Mouse (Mus musculus): ENCODE measurements around the gene Atp6v1e2. TPM values are rescaled to one million over a fixed set of nuclear protein-coding genes. Genes with fewer than 3 reads are reported as not detected.

The Atp6v1e2 gene
- polyA plus RNA-seq, 1 experiment, result not detected

- Histone ChIP-seq H3K4me3 (ENCODE audit: insufficient read depth, low read depth, low read length) (no peak overlapping the region), H3K4me1 (ENCODE audit: control insufficient read depth, insufficient read depth, insufficient read length, low read length) (no peaks in the 10 kb centered on the region), H3K27ac (replicated peaks; ENCODE audit: low read depth, low read length) (no peak overlapping the region)
These were observed 32.2 kb downstream of the Atp6v1e2 start for GRCm38 (mm10) chr17:86915540-86915939.

- Histone ChIP-seq H3K27ac (replicated peaks; ENCODE audit: low read depth, low read length) (no peak overlapping the region), H3K4me3 (ENCODE audit: insufficient read depth, low read depth, low read length) (no peak overlapping the region), H3K4me1 (ENCODE audit: control insufficient read depth, insufficient read depth, insufficient read length, low read length) (no peaks in the 10 kb centered on the region)
These were observed 34.6 kb downstream of the Atp6v1e2 start for GRCm38 (mm10) chr17:86913003-86913607.

- H3K4me3 ChIP-seq (ENCODE audit: insufficient read depth, low read depth, low read length), result no peak overlapping the region
- H3K27ac ChIP-seq (replicated peaks; ENCODE audit: low read depth, low read length), result no peak overlapping the region
- H3K4me1 ChIP-seq (ENCODE audit: control insufficient read depth, insufficient read depth, insufficient read length, low read length), result no peaks in the 10 kb centered on the region
These were observed 36.4 kb downstream of the Atp6v1e2 start for GRCm38 (mm10) chr17:86911261-86911660.

- 0 out of 2 replicates have a peak, but pooled peaks cover 2% of the 10 kb centered on the region for H3K4me1 ChIP-seq (ENCODE audit: control insufficient read depth, insufficient read depth, insufficient read length, low read length)
- H3K27ac ChIP-seq (replicated peaks; ENCODE audit: low read depth, low read length), result no peak overlapping the region
- H3K4me3 ChIP-seq (ENCODE audit: insufficient read depth, low read depth, low read length), result no peak overlapping the region
These were observed 37.8 kb downstream of the Atp6v1e2 start for GRCm38 (mm10) chr17:86909733-86910495.

GRCm38 (mm10) chr17:86908316-86908715, 39.4 kb downstream of the Atp6v1e2 start:
- Histone ChIP-seq H3K27ac (replicated peaks; ENCODE audit: low read depth, low read length) (no peak overlapping the region), H3K4me3 (ENCODE audit: insufficient read depth, low read depth, low read length) (no peak overlapping the region), H3K4me1 (ENCODE audit: control insufficient read depth, insufficient read depth, insufficient read length, low read length) (0 out of 2 replicates have a peak, but pooled peaks cover 2% of the 10 kb centered on the region)

GRCm38 (mm10) chr17:86907092-86907491, 40.6 kb downstream of the Atp6v1e2 start:
- Histone ChIP-seq H3K4me1 (ENCODE audit: control insufficient read depth, insufficient read depth, insufficient read length, low read length) (0 out of 2 replicates have a peak, but pooled peaks cover 2% of the 10 kb centered on the region), H3K27ac (replicated peaks; ENCODE audit: low read depth, low read length) (no peak overlapping the region), H3K4me3 (ENCODE audit: insufficient read depth, low read depth, low read length) (no peak overlapping the region)

GRCm38 (mm10) chr17:86906601-86907000, 41.1 kb downstream of the Atp6v1e2 start:
- 0 out of 2 replicates have a peak, but pooled peaks cover 2% of the 10 kb centered on the region for H3K4me1 ChIP-seq (ENCODE audit: control insufficient read depth, insufficient read depth, insufficient read length, low read length)
- H3K4me3 ChIP-seq (ENCODE audit: insufficient read depth, low read depth, low read length), result no peak overlapping the region
- H3K27ac ChIP-seq (replicated peaks; ENCODE audit: low read depth, low read length), result no peak overlapping the region

GRCm38 (mm10) chr17:86906136-86906461, 41.6 kb downstream of the Atp6v1e2 start:
- Histone ChIP-seq H3K27ac (replicated peaks; ENCODE audit: low read depth, low read length) (no peak overlapping the region), H3K4me1 (ENCODE audit: control insufficient read depth, insufficient read depth, insufficient read length, low read length) (0 out of 2 replicates have a peak, but pooled peaks cover 2% of the 10 kb centered on the region), H3K4me3 (ENCODE audit: insufficient read depth, low read depth, low read length) (no peak overlapping the region)

- H3K27ac ChIP-seq (replicated peaks; ENCODE audit: low read depth, low read length), result peak overlapping the region; percentile 14; the same call in 1 of the 2 replicates
- 0 out of 2 replicates have a peak overlapping the region, but pooled peaks have one; percentile 4 for H3K4me3 ChIP-seq (ENCODE audit: insufficient read depth, low read depth, low read length)
- H3K4me1 ChIP-seq (ENCODE audit: control insufficient read depth, insufficient read depth, insufficient read length, low read length), result 0 out of 2 replicates have a peak, but pooled peaks cover 2% of the 10 kb centered on the region
These were observed 42.2 kb downstream of the Atp6v1e2 start for GRCm38 (mm10) chr17:86905297-86906135.

GRCm38 (mm10) chr17:86904206-86904605, 43.5 kb downstream of the Atp6v1e2 start:
- H3K4me3 ChIP-seq (ENCODE audit: insufficient read depth, low read depth, low read length), result no peak overlapping the region
- 0 out of 2 replicates have a peak, but pooled peaks cover 2% of the 10 kb centered on the region for H3K4me1 ChIP-seq (ENCODE audit: control insufficient read depth, insufficient read depth, insufficient read length, low read length)
- H3K27ac ChIP-seq (replicated peaks; ENCODE audit: low read depth, low read length), result no peak overlapping the region

GRCm38 (mm10) chr17:86903596-86903995, 44.1 kb downstream of the Atp6v1e2 start:
- Histone ChIP-seq H3K4me3 (ENCODE audit: insufficient read depth, low read depth, low read length) (no peak overlapping the region), H3K27ac (replicated peaks; ENCODE audit: low read depth, low read length) (no peak overlapping the region), H3K4me1 (ENCODE audit: control insufficient read depth, insufficient read depth, insufficient read length, low read length) (0 out of 2 replicates have a peak, but pooled peaks cover 2% of the 10 kb centered on the region)

GRCm38 (mm10) chr17:86902399-86903067, 45.2 kb downstream of the Atp6v1e2 start:
- H3K27ac ChIP-seq (replicated peaks; ENCODE audit: low read depth, low read length), result no peak overlapping the region
- no peak overlapping the region for H3K4me3 ChIP-seq (ENCODE audit: insufficient read depth, low read depth, low read length)
- 0 out of 2 replicates have a peak, but pooled peaks cover 2% of the 10 kb centered on the region for H3K4me1 ChIP-seq (ENCODE audit: control insufficient read depth, insufficient read depth, insufficient read length, low read length)

- no peak overlapping the region for H3K4me3 ChIP-seq (ENCODE audit: insufficient read depth, low read depth, low read length)
- 0 out of 2 replicates have a peak, but pooled peaks cover 2% of the 10 kb centered on the region for H3K4me1 ChIP-seq (ENCODE audit: control insufficient read depth, insufficient read depth, insufficient read length, low read length)
- no peak overlapping the region for H3K27ac ChIP-seq (replicated peaks; ENCODE audit: low read depth, low read length)
These were observed 47.1 kb downstream of the Atp6v1e2 start for GRCm38 (mm10) chr17:86900564-86900963.

GRCm38 (mm10) chr17:86899821-86900220, 47.9 kb downstream of the Atp6v1e2 start:
- Histone ChIP-seq H3K4me3 (ENCODE audit: insufficient read depth, low read depth, low read length) (no peak overlapping the region), H3K4me1 (ENCODE audit: control insufficient read depth, insufficient read depth, insufficient read length, low read length) (no peaks in the 10 kb centered on the region)

More at GRCm38 (mm10) chr17:86899821-86900220, 47.9 kb downstream of the Atp6v1e2 start:
- no peak overlapping the region for H3K27ac ChIP-seq (replicated peaks; ENCODE audit: low read depth, low read length)
